ENCODE assay signal across 8 mouse cellular contexts in the genomic region with DNA sequence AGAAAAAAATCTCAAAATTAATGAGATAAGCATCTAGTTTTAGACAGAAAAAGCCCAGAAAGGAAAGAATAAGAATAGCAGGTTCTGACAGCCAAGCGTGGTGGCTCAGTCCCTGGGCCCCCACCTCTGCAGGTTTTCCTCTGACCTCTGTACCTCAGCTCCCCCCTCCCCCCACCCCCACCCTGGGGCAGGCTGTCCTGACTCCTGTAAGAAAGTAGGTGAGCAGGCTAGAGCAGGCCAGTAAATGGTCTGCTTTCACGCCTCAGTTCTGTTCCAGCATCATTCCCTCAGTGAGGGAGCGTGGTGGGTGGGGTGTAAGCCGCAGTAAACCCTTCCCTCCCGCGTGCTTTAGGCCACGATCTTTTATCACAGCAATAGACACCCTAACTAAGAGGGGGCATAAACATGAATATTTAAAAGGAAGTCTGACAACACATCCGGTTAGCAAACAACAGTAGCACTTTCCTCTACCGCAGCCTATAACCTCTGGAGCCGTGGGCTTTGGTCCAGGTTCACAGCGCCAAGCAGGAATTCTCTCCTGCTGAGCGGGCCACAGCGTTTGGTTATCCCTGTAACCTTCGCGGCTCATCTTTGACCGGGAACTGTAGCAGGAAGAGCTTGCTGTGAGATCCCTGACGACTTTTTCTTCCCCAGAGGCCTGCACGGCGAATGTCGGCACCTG. TPM values are rescaled to one million over a fixed set of nuclear protein-coding genes. Genes with fewer than 3 reads are reported as not detected.
DNase-seq lines count a peak whose midpoint lies in the region; ATAC-seq and TF ChIP-seq lines count a peak whose summit lies in the region.

No protein-coding gene starts in this region.

- H3K4me2 ChIP-seq in hindbrain, embryonic 13.5 days: peak overlapping the region; percentile 34
- H3K4me2 ChIP-seq in intestine, embryonic 14.5 days (ENCODE audit: low read length): peak overlapping the region; percentile 30
- peak overlapping the region; percentile 22; the same call in 1 of the 2 replicates for H3K4me2 ChIP-seq in liver, embryonic 14.5 days (ENCODE audit: low read depth)
- no peak overlapping the region for H3K4me2 ChIP-seq in forebrain, postnatal 0 days (ENCODE audit: low read depth)

- no peak overlapping the region for H3K4me3 ChIP-seq in hindbrain, embryonic 13.5 days
- no peak overlapping the region for H3K4me3 ChIP-seq in hindbrain, embryonic 10.5 days
- H3K4me3 ChIP-seq in intestine, embryonic 14.5 days (ENCODE audit: low read depth, low read length): no peak overlapping the region
- no peak overlapping the region for H3K4me3 ChIP-seq in liver, embryonic 14.5 days (ENCODE audit: insufficient read depth in 1 of 2, low read depth in 2 of 2, low read length in 2 of 2)
- no peak overlapping the region for H3K4me3 ChIP-seq in forebrain, postnatal 0 days (ENCODE audit: low read depth, low read length)

- TF ChIP-seq EP300 in liver, embryonic 14.5 days (IDR thresholded peaks at IDR 0.05; ENCODE audit: low read depth): no peak

- H3K27ac ChIP-seq in hindbrain, embryonic 13.5 days: no peak overlapping the region
- H3K27ac ChIP-seq in hindbrain, embryonic 10.5 days: no peak overlapping the region
- H3K27ac ChIP-seq in intestine, embryonic 14.5 days (ENCODE audit: low read depth): 0 out of 2 replicates have a peak overlapping the region, but pooled peaks have one; percentile 29
- H3K27ac ChIP-seq in liver, embryonic 14.5 days: no peak overlapping the region
- no peak overlapping the region for H3K27ac ChIP-seq in forebrain, postnatal 0 days (ENCODE audit: low read depth, low read length)

- no peak for ATAC-seq in hindbrain, embryonic 13.5 days (ENCODE audit: low FRiP score)
- ATAC-seq in intestine, embryonic 14.5 days (replicated peaks; ENCODE audit: low FRiP score, low TSS enrichment, low read depth): 0 out of 2 replicates have a peak, but pooled peaks have one; percentile 28
- no peak for ATAC-seq in liver, embryonic 14.5 days (ENCODE audit: insufficient read depth)
- no peak for ATAC-seq in forebrain, postnatal 0 days

- H3K4me1 ChIP-seq in hindbrain, embryonic 13.5 days (replicated peaks): peaks cover 16% of the 10 kb centered on the region
- H3K4me1 ChIP-seq in hindbrain, embryonic 10.5 days (replicated peaks): peaks cover 21% of the 10 kb centered on the region
- H3K4me1 ChIP-seq in intestine, embryonic 14.5 days (replicated peaks; ENCODE audit: control insufficient read depth, insufficient read depth, low read length): peaks cover 4% of the 10 kb centered on the region; the same call in 1 of the 2 replicates
- peaks cover 0 to 2% of the 10 kb centered on the region in 2 experiments; a peak in 2 of 4 replicates for H3K4me1 ChIP-seq in liver, embryonic 14.5 days (replicated peaks; ENCODE audit: control insufficient read depth in 2 of 2, insufficient read depth in 2 of 2, low read length in 1 of 2)
- no peaks in the 10 kb centered on the region for H3K4me1 ChIP-seq in forebrain, postnatal 0 days (ENCODE audit: insufficient read depth)

- 39% methylated on average over 20 of the region's 20 CpGs for WGBS in hindbrain, embryonic 13.5 days
- WGBS in hindbrain, embryonic 10.5 days: 46% methylated on average over 20 of the region's 20 CpGs
- WGBS in intestine, embryonic 14.5 days: 42% methylated on average over 20 of the region's 20 CpGs
- 44% methylated on average over 20 of the region's 20 CpGs for WGBS in liver, embryonic 14.5 days (ENCODE audit: insufficient replicate concordance)
- 41% methylated on average over 20 of the region's 20 CpGs for WGBS in forebrain, postnatal 0 days

- H3K9me3 ChIP-seq in hindbrain, embryonic 13.5 days: no peaks in the 10 kb centered on the region
- no peaks in the 10 kb centered on the region for H3K9me3 ChIP-seq in hindbrain, embryonic 10.5 days
- no peaks in the 10 kb centered on the region for H3K9me3 ChIP-seq in intestine, embryonic 14.5 days (ENCODE audit: control insufficient read depth, low read length)
- no peaks in the 10 kb centered on the region for H3K9me3 ChIP-seq in liver, embryonic 14.5 days (ENCODE audit: control insufficient read depth, low read length)
- no peaks in the 10 kb centered on the region for H3K9me3 ChIP-seq in forebrain, postnatal 0 days (ENCODE audit: low read length)

- no peak for DNase-seq in hindbrain, embryonic 10.5 days (ENCODE audit: low spot score)
- peak; percentile 81 for DNase-seq in ZHBTc4 (ENCODE audit: low read depth, low spot score)
- DNase-seq in intestine, embryonic 14.5 days (ENCODE audit: low spot score): no peak
- no peak for DNase-seq in liver, embryonic 14.5 days (ENCODE audit: low read depth in 3 of 3, low spot score in 3 of 3)
- no peak for DNase-seq in forebrain, postnatal 0 days
- DNase-seq in urinary bladder, postnatal 10 days (ENCODE audit: low spot score): no peak
- no peak for DNase-seq in frontal cortex, adult 2 months (ENCODE audit: extremely low spot score in 1 of 2, low spot score in 1 of 2)

- no peaks in the 10 kb centered on the region for H3K36me3 ChIP-seq in hindbrain, embryonic 13.5 days
- no peaks in the 10 kb centered on the region for H3K36me3 ChIP-seq in hindbrain, embryonic 10.5 days
- H3K36me3 ChIP-seq in intestine, embryonic 14.5 days (ENCODE audit: control insufficient read depth, insufficient read depth, low read length): no peaks in the 10 kb centered on the region
- H3K36me3 ChIP-seq in liver, embryonic 14.5 days (replicated peaks; ENCODE audit: control insufficient read depth, insufficient read depth, low read depth): no peaks in the 10 kb centered on the region
- no peaks in the 10 kb centered on the region for H3K36me3 ChIP-seq in forebrain, postnatal 0 days (ENCODE audit: insufficient read depth)

- no peak for TF ChIP-seq CTCF in liver, embryonic 14.5 days (IDR thresholded peaks at IDR 0.05; ENCODE audit: low read depth)
- no peak for TF ChIP-seq CTCF in forebrain, postnatal 0 days (IDR thresholded peaks at IDR 0.05; ENCODE audit: low read depth)

- no peaks in the 10 kb centered on the region for H3K27me3 ChIP-seq in hindbrain, embryonic 13.5 days
- H3K27me3 ChIP-seq in hindbrain, embryonic 10.5 days (ENCODE audit: insufficient read depth, poor library complexity, severe bottlenecking): no peaks in the 10 kb centered on the region
- no peaks in the 10 kb centered on the region for H3K27me3 ChIP-seq in intestine, embryonic 14.5 days (replicated peaks; ENCODE audit: control insufficient read depth, insufficient read depth, low read length)
- H3K27me3 ChIP-seq in liver, embryonic 14.5 days (ENCODE audit: control insufficient read depth, insufficient read depth, low read length): no peaks in the 10 kb centered on the region
- no peaks in the 10 kb centered on the region for H3K27me3 ChIP-seq in forebrain, postnatal 0 days (ENCODE audit: insufficient read depth, low read length)

- H3K9ac ChIP-seq in hindbrain, embryonic 13.5 days: no peak overlapping the region
- H3K9ac ChIP-seq in intestine, embryonic 14.5 days (ENCODE audit: low read length): no peak overlapping the region
- no peak overlapping the region for H3K9ac ChIP-seq in liver, embryonic 14.5 days (replicated peaks)
- no peak overlapping the region for H3K9ac ChIP-seq in forebrain, postnatal 0 days

RNA-seq across cellular contexts. Expression of gene Park7, which starts 24.8 kb away (rescaled TPM):
- polyA plus RNA-seq in hindbrain, embryonic 13.5 days (2015; fragmentation: Nextera tagmentation; extraction: Ambion mirVana): 359 and 380 TPM in 2 replicates
- 449 and 453 TPM in 2 replicates for polyA plus RNA-seq in hindbrain, embryonic 10.5 days (2016; fragmentation: Nextera tagmentation; extraction: Ambion mirVana)
- polyA plus RNA-seq in intestine, embryonic 14.5 days (2014; fragmentation: Nextera tagmentation; extraction: Ambion mirVana): 482 and 487 TPM in 2 replicates
- polyA plus RNA-seq in liver, embryonic 14.5 days (2012; rRNA removed): 130 and 180 TPM in 2 replicates
- polyA plus RNA-seq in liver, embryonic 14.5 days (2014; fragmentation: Nextera tagmentation; extraction: Ambion mirVana): 259 and 263 TPM in 2 replicates
- total RNA-seq in forebrain, postnatal 0 days (2014; rRNA removed): 197 and 258 TPM in 2 replicates
- 439 and 481 TPM in 2 replicates for polyA plus RNA-seq in forebrain, postnatal 0 days (2015; fragmentation: Nextera tagmentation; extraction: Ambion mirVana)
- polyA plus RNA-seq in frontal cortex, adult 2 months (2012; rRNA removed): 306 and 313 TPM in 2 replicates

RNA-seq across cellular contexts. Expression of gene Tnfrsf9, which starts 24.9 kb away (rescaled TPM):
- polyA plus RNA-seq in hindbrain, embryonic 13.5 days (2015; fragmentation: Nextera tagmentation; extraction: Ambion mirVana): 0.22 and 0.38 TPM in 2 replicates
- 0.17 and 0.57 TPM in 2 replicates for polyA plus RNA-seq in hindbrain, embryonic 10.5 days (2016; fragmentation: Nextera tagmentation; extraction: Ambion mirVana)
- 1.3 and 1.4 TPM in 2 replicates for polyA plus RNA-seq in intestine, embryonic 14.5 days (2014; fragmentation: Nextera tagmentation; extraction: Ambion mirVana)
- 0.08 and 0.10 TPM in 2 replicates for polyA plus RNA-seq in liver, embryonic 14.5 days (2012; rRNA removed)
- not detected in 2 replicates for polyA plus RNA-seq in liver, embryonic 14.5 days (2014; fragmentation: Nextera tagmentation; extraction: Ambion mirVana)
- 0.19 and 1.2 TPM in 2 replicates for total RNA-seq in forebrain, postnatal 0 days (2014; rRNA removed)
- 0.11 and 0.36 TPM in 2 replicates for polyA plus RNA-seq in forebrain, postnatal 0 days (2015; fragmentation: Nextera tagmentation; extraction: Ambion mirVana)
- 1.3 and 2.6 TPM in 2 replicates for polyA plus RNA-seq in frontal cortex, adult 2 months (2012; rRNA removed)

RNA-seq across cellular contexts. Expression of gene Errfi1, which starts 35.7 kb away (rescaled TPM):
- polyA plus RNA-seq in hindbrain, embryonic 13.5 days (2015; fragmentation: Nextera tagmentation; extraction: Ambion mirVana): 29.0 and 29.5 TPM in 2 replicates
- 29.7 and 32.1 TPM in 2 replicates for polyA plus RNA-seq in hindbrain, embryonic 10.5 days (2016; fragmentation: Nextera tagmentation; extraction: Ambion mirVana)
- polyA plus RNA-seq in intestine, embryonic 14.5 days (2014; fragmentation: Nextera tagmentation; extraction: Ambion mirVana): 27.4 and 28.8 TPM in 2 replicates
- polyA plus RNA-seq in liver, embryonic 14.5 days (2012; rRNA removed): 11.3 and 12.6 TPM in 2 replicates
- polyA plus RNA-seq in liver, embryonic 14.5 days (2014; fragmentation: Nextera tagmentation; extraction: Ambion mirVana): 23.1 and 26.1 TPM in 2 replicates
- total RNA-seq in forebrain, postnatal 0 days (2014; rRNA removed): 22.3 and 34.9 TPM in 2 replicates
- polyA plus RNA-seq in forebrain, postnatal 0 days (2015; fragmentation: Nextera tagmentation; extraction: Ambion mirVana): 16.5 and 17.2 TPM in 2 replicates
- 21.6 and 22.3 TPM in 2 replicates for polyA plus RNA-seq in frontal cortex, adult 2 months (2012; rRNA removed)
